Mouse (Mus musculus): ENCODE measurements at regions not wholly inside any gene's neighbourhood (a gene's known extent, or its start where the extent isn't known, plus 50 kb on each side); places are given as distances from the start of the nearest gene placed in this dataset.

DNA sequence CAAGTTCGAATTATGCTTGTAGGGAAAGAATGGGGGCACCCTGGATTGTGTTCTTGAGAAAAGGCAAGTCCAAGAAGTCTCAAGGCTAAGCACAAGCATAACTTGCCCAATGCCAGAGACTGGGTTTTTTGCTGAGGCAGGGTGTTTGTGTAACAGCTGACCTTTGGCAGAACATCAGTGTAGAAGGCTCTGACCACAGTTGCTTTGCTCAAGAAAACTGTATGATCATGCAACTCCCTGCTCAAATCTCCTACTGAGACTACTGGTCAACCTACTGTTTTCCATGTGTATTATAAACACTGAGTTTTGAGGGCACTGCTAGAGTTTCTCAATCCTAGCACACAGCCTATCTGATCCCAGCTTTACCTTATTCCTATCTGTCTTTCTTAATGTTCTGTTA lies 61.4 kb upstream of the Itga4 start:
- H3K9me3 ChIP-seq (ENCODE audit: control insufficient read depth, low read length): no peaks in the 10 kb centered on the region
- no peaks in the 10 kb centered on the region for H3K4me1 ChIP-seq (ENCODE audit: control insufficient read depth, insufficient read depth, low read length)
- no peaks in the 10 kb centered on the region for H3K36me3 ChIP-seq (ENCODE audit: control insufficient read depth, insufficient read depth, low read length)
- ATAC-seq (ENCODE audit: low FRiP score, low TSS enrichment): no peak
- H3K27ac ChIP-seq (ENCODE audit: low read depth, low read length): no peak overlapping the region
- 77% methylated on average over 1 of the region's 1 CpGs for WGBS
- H3K4me3 ChIP-seq (ENCODE audit: low read length): no peak overlapping the region
- no peak overlapping the region for H3K4me2 ChIP-seq (replicated peaks; ENCODE audit: low read depth, low read length)
- H3K9ac ChIP-seq (ENCODE audit: low read depth, low read length): no peak overlapping the region
- no peaks in the 10 kb centered on the region for H3K27me3 ChIP-seq (ENCODE audit: control insufficient read depth, insufficient read depth, low read length)

DNA sequence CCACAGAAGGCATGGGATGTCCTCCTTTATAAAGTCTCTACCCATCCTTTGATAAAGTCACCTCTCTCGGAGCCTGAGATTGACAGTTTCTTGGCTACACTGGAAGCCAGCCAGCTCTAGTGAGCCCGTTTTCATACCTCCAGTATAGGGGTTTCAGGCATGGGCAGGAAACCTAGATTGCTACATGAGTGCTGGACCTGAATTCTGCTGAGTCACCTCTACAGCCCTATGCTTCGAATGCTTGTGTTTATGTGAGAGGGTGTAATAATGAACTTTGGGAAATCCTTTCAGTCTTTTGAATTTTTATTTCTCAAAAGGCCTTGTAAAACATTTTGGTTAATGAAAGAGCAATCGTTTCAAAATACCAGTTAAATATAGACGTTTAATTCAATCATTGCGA lies 53.5 kb upstream of the Itga4 start:
- ATAC-seq (ENCODE audit: low FRiP score, low TSS enrichment): no peak
- Histone ChIP-seq H3K27ac (ENCODE audit: low read depth, low read length) (no peak overlapping the region), H3K36me3 (ENCODE audit: control insufficient read depth, insufficient read depth, low read length) (no peaks in the 10 kb centered on the region), H3K9me3 (ENCODE audit: control insufficient read depth, low read length) (no peaks in the 10 kb centered on the region), H3K9ac (ENCODE audit: low read depth, low read length) (no peak overlapping the region), H3K4me1 (ENCODE audit: control insufficient read depth, insufficient read depth, low read length) (no peaks in the 10 kb centered on the region), H3K4me2 (replicated peaks; ENCODE audit: low read depth, low read length) (no peak overlapping the region), H3K4me3 (ENCODE audit: low read length) (no peak overlapping the region), H3K27me3 (ENCODE audit: control insufficient read depth, insufficient read depth, low read length) (no peaks in the 10 kb centered on the region)
- WGBS: 83% methylated on average over 6 of the region's 6 CpGs

Data from kidney, embryonic 14.5 days (tissue).